Mouse (Mus musculus) erythroid progenitor cell, adult 5-6 weeks (primary cell): ENCODE measurements around the gene E2f6. TPM values are rescaled to one million over a fixed set of nuclear protein-coding genes. Genes with fewer than 3 reads are reported as not detected.

Experiments used
- ATAC-seq: replicated peaks from 2 replicates; pipeline ENCODE4 v1.8.0; 2016; ENCODE audit warnings: moderate number of reproducible peaks, mild to moderate bottlenecking, moderate TSS enrichment, inconsistent platforms; ENCODE audit not compliant: poor library complexity, low FRiP score, severe bottlenecking
- total RNA-seq, 2 experiments: library from RNA; stranded (forward) in 1 of 2; stranded (reverse) in 1 of 2; fragments of 150-400 nt in 1 of 2; fragments of 186-747, 209-891 nt in 1 of 2; gene quantifications; 2 replicates each; pipeline versions ENCODE4 v1.2.3 to v1.2.4; 2015 to 2017; ENCODE audit warnings: low replicate concordance in 2 of 2

The E2f6 gene
- total RNA-seq (2015; ENCODE audit: low replicate concordance) (29.6 and 47.8 TPM in 2 replicates), total RNA-seq (2017; ENCODE audit: low replicate concordance) (19.9 and 33.5 TPM in 2 replicates)

DNA sequence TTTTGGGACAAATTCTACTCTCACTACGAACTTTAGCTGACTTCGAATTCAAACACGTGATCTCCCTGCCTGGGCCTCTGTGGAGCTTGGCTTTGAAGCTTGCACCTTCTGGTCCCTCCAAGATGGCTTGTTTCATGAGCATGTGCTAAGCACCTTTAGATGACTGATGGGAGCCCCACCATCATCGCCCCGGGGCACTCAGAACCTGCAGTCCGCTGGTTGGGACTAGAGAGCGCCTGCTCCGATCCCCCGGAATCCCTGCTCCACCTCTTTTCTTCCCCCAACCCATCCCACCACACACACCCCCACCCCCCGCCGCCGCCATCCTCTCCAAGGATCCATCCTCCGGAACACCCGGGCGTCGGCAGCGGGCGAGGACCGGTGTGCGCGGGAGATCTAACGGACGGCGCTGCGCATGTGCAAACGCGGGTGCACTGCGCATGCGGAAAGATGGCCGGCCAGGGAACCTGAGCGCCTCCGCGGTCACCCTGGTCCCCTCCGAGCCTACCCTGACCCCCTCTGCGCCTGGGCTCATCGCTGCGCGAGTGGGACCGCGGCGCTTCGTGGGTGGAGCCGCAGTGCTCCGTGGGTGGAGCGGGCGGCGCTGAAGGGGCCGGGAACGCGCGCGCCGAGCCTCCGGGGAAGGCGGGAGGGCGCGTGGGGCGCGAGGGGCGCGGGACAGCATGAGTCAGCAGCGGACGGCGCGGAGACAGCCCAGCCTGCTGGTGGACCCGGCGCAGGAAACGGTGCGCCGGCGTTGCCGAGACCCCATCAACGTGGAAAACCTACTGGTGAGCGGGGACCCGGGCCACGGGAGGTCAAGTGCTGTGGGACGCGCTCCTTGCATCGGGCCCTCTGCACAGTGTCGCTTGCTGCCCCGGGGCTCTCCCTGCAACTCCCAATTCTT is at the start of gene E2f6:
Gene E2f6, plus strand, starts transcription at position 439 of the 907 bp plus-strand sequence.
- peak; percentile 79 for ATAC-seq

DNA sequence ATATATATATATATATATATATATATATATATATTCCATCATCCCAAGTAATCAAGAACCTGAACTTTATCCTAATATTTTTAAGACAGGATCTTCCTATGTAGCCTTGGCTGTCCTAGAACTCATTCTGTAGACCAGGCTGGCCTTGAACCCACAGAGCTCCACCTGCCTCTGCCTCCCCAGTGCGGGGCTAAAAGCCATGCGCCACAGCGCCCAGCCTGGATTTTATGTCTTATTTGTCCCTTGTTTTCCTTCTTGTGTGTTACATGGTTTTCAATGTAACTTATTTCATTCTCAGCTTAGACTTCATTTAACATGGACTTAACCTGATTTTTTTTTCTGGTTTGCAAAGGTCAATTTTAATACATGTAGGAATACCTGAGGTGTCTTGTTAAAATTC is 49.3 kb upstream of the E2f6 start:
- no peak for ATAC-seq

DNA sequence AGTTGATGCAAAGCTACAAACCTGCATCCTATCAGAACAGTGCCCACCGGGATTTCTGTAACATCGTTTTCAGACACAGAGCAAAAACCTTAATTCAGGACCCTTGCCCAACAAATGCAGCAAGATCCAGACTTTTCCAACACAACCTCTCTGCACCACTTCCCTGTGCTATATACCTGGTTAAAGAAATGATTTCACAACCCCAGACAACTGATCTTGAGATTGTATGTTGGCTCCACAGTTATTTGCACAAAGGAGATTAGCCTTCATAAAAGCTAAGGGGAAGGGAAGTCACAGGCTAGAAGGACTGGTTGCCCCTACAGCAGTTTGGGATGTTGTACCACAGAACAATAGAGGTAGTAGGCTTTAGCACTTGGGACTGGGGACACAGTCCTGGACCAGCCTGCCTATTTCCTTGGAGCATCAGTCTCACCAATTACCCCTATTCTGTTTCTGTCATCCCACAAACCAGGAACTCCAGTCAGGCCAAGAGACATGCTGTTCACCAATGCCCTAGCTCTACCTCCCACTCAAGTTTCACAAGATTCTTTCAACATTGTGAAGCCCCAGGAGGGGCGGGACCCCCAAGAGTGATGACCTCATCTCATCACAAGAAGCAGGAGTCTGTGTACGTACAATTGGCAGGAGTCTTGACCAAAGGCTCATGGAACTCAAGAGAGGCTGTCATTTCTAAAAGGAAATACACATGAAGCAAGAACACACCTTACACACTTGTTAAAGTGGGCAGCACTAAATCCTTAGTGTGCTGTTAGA is 46.9 kb upstream of the E2f6 start:
- no peak for ATAC-seq

DNA sequence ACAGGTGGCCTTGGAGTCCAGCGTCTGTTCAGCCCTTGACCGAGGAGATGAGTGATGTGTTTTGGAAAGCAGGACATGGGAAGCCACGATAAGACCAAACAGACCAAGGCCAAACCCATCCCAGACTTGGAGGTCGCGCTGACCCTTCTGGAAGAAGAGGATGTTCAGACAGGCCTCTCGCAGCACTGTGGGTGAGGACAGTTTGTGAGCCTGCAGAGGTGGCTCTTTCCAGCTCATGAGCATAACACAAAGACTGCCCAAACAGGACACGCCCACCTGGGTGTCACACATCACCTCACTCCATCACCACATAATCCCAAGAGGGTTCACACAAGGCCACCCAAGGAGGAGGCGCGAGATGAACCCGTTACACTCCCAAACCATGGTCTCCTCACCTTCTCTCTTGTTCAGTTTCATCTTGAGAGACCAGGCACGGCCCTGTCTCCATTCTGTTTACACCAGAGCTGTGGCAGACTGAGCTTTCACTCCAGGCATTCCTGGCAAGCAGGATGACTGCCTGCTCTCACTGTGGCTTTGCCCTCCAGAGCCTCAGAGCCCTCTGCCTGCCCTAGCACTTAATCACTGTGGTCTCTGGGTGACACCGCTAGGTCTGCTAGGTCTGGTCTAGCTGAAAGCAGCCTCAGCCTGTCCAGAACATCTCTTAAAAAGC is 45.9 kb upstream of the E2f6 start:
- no peak for ATAC-seq

DNA sequence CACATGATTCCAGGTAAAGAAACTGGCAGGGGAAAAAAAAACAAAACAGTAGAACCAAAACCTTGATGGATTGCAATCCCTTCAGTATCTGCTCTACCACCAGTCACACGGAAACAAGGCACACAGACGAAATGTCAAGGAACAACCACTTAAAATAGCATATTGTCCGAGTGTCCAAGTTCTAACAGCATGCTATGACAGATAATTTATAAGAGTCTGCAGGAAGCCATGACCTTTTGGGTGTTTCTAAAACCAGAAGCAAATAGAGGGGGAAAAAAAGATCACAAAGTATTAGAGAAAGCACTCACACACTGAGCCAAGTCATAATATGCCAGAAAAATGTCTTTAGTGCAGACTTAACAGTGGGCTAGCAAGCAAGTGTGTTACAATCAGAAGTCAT is 42.5 kb upstream of the E2f6 start:
- ATAC-seq = no peak

DNA sequence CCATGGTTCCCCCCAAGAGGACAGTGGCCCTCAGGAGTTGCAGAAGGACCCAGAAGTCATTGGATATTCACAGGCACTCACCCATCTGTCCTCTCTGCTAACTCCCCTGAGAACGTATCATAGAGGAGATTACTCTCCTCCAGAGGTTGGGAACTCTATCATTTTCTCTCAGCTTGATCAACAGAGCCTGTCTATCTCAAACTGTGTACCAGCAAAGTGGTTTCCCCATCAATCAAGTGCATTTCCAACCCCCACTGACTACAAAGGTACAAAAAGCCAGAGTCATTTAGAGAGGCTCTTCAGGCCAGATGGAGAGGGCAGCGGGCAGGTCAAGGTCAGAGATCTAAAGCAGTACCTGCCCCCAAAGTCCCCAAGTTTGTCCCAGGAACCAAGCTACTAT is 42.1 kb upstream of the E2f6 start:
- ATAC-seq = no peak

DNA sequence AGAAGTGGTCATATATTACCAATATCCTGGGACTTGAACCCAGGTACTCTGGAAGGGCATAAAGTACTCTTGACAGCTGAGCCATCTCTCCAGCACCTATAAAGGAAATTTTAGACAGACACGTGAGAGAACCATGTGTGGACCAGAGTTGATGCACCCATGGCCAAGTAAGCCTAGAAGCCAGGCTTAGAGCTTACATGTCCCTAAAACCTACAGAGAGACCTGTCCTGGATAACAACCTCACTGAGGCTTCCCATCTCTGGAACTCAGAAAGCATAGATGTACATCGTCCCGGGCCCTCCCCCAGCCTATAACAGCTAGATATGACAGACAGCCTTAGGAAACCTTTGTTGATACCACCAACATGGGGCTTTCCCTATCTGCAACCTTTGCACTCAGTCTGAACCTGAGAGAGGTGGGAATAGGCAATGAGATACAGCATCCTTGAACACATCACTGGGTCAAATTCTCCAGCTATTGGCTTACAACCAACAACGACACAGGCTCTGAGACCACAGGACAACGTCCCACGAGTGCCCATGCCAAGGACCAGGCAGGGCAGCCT is 41.1 kb upstream of the E2f6 start:
- ATAC-seq = no peak

DNA sequence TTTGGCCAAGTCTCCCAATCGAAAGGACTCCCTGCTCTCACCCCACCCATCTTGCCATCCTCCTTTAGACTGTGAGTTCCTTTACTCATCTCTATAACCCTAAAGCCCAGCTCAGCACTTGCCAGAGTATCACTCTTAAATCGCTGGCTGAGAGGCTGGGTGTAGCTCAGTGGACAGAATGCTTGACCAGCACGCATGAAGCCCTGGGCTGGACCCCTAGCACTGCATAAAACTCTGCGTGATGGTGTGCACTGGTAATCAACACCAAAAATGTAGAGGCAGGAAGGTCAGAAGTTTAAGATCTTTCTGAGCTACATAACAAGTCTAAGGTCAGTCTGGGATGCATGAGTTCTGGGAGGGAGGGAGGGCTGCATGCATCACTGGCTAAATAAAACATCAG is 36.2 kb upstream of the E2f6 start:
- ATAC-seq = no peak

DNA sequence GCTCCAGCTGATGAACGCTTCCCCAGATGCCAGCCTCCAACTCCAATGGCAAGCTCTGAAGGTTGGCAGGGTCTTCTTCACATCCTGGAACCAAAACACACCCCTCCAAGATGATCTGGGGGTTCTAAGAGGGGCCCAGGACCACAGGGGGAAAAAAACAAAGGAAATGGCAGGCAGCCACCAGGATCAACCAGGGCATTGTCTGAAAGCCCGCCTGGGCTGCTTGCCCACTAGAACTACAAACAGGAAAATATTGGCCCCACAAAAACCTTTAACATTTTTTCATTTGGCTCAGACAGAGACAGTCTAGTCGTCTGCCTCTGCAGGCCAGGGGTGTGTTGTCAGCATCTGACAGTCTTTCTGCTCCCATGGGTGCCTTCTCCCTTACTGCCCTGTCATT is 35.4 kb upstream of the E2f6 start:
- no peak for ATAC-seq

DNA sequence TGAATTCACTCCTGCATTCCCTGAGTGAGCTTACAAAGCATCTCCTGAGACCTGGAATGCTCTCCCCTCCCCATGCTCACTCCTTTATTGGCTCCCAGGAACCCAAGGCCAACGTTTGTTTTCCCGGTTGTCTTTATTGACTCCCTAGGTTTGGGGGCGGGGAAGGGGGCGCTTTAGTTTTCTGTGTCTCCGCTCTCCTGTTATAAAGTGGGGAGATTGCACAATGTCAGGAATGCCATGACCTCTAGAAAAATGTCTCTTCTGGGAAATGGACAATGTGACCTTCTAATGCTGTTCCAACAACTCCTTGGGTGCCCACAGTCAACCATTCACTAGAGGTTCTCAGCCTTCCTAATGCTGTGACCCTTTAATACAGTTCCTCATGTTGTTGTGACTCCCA is 32.2 kb upstream of the E2f6 start:
- ATAC-seq = no peak

DNA sequence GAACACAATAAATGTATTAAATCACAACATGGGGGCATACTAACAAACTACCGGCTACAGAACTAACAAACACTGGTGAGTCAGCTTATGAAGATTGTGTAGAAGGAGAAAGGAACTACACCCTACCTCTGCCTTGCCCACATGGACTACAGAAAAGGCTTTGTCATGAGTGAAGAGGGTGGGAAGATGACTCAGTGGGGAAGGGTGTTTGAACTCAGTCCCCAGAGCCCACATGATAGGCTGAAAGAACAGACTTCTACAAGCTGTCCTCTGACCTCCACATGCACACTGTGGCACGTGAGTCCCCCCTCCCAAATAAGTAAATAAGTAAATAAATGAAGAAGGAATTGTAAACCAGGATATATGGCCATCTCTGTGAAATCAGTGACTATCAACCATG is 31.6 kb upstream of the E2f6 start:
- no peak for ATAC-seq

DNA sequence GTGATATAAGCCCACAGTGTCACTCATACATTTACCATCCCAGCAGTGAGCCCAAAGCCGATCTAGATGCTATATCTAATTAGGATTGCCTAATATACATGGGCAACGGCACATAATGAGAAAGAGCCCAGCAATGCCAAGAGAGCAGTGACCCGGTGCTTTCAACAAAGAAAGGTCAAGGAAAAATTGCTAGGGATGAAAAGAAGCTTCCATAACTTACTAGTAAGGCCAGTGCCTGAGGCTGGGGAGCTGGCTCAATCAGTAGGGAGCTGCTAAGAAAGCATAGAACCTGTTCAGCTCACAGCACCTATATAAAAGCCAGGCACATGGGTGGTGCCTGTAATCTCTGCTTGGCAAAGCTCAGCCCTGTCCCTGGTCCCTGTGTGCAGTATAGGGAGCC is 30.4 kb upstream of the E2f6 start:
- ATAC-seq = no peak

DNA sequence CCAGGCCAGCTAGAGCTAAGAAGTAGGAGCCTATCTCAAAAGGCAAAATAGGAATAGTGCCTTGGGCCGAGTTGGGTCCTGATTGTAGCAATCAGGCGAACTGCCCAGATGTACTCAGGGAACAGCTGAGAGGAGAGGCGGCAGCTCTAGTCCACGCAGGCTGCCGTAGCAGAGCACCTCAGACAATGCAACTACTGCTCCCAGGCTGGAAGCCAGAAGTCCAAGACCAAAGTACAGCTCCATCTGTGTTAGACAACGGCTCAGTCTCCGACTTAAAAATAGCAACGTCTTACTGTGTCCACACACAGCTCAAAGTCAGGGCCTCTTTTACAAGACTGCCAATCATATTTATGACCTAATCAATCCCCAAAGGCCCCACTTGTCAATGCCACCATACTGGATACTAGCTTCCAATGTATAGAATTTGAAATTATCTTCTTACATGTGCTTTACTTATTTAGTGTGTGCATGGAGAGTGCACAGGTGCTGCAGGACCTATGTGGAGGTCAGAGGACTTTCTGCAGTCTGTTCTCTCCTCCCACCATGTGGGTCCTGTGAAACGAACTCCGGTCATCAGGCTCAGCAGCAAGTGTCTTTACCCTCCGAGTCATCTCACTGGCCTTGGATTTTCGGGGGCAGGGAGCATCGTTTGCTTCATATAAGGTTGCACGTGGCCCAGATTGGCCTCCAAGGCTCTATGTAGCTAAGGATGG is 29.6 kb upstream of the E2f6 start:
- no peak for ATAC-seq

DNA sequence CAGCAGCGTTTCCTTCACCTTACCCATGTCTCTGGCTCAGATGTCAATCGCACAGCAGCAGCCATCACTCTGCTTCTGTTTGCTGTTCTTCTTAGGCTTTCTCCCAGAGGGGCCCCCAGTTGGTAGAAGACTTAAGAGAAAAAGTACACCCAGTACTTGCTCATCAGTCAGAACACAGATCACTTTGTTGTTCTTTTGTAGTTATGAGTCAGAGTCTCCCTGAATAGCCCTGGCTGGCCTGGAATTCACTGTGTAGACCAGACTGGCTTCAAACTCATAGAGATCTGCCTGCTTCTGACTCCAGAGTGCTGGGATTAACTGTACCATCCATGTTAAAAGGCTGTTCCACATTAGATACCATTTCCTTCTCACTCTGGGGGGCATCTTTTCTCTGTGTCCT is 22.2 kb upstream of the E2f6 start:
- no peak for ATAC-seq

DNA sequence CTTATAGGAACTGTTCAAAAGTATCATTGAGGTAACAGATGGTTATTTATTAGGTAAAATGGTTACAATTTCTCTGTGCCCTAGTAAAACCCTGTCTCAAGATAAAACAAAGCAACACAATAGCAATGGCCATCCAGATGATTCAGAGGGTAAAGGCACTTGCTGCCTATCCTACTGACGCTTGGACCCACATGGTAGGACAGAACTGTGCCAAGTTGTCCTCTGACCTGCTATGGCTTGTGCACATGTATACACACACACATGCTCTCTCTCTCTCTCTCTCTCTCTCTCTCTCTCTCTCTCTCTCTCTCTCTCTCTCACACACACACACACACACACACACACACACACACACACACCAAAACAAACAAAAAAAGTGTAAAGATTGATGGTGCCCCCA is 21.6 kb upstream of the E2f6 start:
- ATAC-seq = no peak

DNA sequence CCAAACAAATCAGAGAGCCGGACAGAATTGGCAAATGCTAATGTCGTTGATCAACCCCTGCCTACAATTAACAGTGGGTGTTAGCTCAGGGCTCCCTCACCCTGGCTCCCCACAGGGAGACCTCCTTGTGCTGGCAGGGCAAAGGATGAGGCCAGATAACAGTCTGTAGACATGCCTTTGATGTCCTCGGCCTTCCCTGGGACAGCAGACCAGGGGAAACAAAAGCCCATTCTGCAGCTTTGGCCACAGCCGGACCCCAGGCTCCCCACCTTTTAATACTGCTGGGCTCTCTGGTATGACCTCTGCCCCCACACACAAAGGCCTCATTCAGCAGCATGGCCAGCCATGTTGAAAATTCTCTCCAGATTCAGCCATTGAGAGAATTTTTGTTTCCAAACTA is 21.0 kb upstream of the E2f6 start:
- ATAC-seq = no peak

DNA sequence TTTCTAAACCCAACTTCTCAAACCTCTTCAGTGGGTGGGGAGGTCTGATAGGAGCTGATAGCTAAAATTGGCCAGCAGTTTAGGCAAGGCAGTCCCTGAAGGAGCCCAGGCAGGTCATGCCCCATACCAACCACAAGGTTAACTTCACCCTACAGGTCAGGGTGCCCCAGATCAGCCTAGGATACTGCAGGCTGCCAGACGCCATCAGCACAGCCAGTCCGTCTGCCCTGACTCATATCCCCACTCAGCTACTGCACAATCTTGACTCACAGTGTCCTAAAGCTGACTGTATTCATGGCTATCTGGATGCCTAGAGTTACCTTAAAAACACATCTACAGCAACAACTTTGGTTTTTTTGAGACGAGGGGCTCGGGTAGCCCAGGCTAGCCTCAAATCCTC is 20.3 kb upstream of the E2f6 start:
- ATAC-seq = no peak

DNA sequence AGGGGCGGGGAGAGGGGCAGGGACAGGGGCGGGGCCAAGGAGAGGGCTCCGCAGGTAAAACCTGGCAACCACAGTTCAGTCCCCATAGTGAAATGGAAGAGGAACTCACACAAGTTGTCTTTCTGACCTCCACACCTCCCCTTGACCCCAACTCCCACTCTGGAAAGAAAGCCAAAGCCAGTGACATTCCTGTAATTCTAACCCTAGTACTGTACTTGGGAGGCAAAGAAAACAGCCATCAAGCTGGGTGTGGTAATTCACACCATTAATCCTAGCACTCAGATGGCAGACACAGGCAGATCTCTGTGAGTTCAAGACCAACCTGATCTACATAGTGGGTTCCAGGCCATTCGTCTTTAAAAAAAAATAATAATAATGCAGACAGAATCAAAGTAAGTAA is 17.4 kb upstream of the E2f6 start:
- ATAC-seq = no peak

DNA sequence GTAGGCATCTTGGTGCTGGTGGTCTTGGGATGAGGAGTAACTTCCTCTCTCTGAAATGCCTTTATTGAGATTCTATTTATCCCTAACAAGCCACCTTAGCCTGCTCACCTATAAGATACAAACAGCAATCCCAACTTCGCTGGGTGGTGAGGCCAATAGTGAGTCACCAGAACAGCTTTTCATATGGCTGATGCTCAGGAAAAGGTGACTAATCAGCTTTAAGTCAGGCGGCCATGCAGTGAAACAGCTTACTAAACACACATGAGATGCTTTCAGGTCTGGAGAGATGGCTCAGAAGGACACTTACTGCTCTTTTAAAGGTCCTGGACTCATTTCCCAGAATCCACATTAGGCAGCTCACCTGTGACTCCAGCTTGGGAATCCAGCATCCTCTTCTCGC is 15.0 kb upstream of the E2f6 start:
- ATAC-seq = no peak

DNA sequence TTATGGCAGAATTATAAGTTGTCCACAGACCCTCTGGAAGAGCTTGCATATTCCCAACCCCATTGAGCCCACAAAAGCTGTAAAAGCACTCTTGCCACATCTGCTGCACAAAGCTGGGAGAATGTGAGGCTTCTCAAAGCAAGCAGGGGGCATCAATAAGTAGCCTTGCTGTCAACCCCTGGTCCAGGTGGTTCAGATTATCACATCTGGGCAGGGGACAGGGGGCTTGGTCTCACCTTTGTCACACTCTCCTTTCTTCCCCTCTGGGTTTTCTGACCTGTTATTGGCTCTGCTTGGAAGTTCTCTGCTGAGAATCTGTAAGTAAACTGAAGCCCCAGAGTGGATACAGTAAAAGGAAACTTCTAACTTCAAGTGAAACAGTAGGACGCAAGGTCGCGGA is 11.9 kb upstream of the E2f6 start:
- no peak for ATAC-seq
